Mouse (Mus musculus): ENCODE data around the gene Hgfac.

DNA sequence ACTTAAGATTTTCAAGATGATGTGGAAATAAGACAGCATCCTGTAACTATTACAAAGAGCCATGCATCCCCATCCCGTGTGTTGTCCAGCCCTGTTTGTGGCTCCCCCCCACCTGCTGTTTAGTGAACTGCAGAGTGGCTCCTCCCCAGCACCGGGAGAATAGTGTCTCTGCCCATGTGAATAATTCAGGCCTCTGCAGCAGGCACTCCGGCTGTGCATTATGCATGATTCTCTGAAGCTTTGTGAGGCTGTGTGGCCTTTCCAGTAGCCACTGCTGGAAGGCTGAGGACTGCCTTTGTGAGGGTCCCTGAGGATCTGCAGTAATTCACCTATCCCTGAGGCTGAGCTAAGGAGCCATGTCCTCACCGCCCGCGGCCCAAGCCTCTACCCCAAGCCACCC lies 27.3 kb upstream of the Hgfac start:
- TF ChIP-seq CTCF (IDR thresholded peaks at IDR 0.05; ENCODE audit: extremely low read depth, insufficient read length, insufficient replicate concordance, low read depth, low read length), result no peak
- TF ChIP-seq POLR2A (IDR thresholded peaks at IDR 0.05; ENCODE audit: low read depth, low read length), result no peak
